Mouse (Mus musculus): ENCODE measurements around the gene Klf7. TPM values are rescaled to one million over a fixed set of nuclear protein-coding genes. Genes with fewer than 3 reads are reported as not detected.
A peak's percentile ranks its signal among the peaks of the same experiment; 100 is the strongest.

The Klf7 gene
- polyA plus RNA-seq, 1 experiment from 2014 or later: 33.1 TPM

DNA sequence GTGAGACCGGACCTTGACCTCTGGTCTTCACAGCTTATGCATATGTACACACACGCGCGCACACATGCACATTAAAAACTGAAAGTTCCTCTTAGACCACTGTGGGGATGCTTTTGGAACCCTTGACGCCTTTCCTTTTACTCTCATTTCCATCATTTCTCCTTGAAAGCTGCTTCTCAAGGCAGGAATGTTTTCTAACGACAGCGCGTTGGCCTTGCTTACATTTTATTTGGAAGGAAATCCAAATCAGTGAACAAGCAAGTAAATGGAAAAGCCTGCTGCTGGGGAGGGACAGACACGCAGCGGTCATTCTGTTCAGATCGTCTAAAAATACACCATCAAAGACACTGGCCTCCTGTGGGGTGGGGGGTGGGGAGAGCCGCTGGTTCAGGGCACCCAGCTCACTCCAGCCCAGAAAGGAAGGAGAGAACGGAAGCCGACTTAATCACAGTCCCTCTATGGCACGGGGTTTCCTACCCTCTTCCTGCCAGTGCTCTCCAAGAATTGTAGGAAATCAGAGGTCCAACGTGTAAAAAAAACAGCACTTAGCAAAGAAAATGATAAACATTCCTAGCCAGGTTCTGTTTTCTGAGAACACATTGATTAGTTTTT lies 103.5 kb downstream of the Klf7 start:
- Histone ChIP-seq H3K9me3 (ENCODE audit: control insufficient read depth, low read length) (no peaks in the 10 kb centered on the region), H3K4me3 (ENCODE audit: low read depth, low read length) (no peak overlapping the region), H3K36me3 (ENCODE audit: control insufficient read depth, insufficient read depth, low read length) (no peaks in the 10 kb centered on the region), H3K4me1 (replicated peaks; ENCODE audit: control insufficient read depth, insufficient read depth, low read length) (peaks cover 7% of the 10 kb centered on the region), H3K9ac (ENCODE audit: low read length) (no peak overlapping the region), H3K27me3 (replicated peaks; ENCODE audit: control insufficient read depth, insufficient read depth, low read length) (no peaks in the 10 kb centered on the region), H3K4me2 (ENCODE audit: low read length) (peak overlapping the region; percentile 28), H3K27ac (ENCODE audit: low read depth) (no peak overlapping the region)
- no peak for ATAC-seq (replicated peaks; ENCODE audit: low FRiP score, low TSS enrichment, low read depth)
- 44% methylated on average over 16 of the region's 16 CpGs for WGBS
- DNase-seq (ENCODE audit: low spot score): no peak

DNA sequence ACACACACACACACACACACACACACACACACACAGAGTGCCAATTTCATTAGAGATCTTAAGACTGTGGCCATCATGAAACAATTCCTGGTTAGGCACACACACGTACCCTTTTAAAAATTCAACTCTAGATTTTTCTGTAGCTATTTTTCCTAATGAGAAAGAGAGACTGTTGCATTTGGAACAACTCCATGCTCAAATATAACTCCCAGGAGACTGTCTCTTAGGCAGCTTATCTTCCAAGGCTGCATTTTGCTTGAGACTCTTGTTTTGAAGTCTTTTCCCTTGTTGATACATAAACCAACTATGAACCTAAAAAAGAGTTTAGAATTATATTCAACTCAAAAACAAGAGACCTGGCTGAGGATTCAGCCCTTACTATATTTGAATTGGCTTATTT lies 108.0 kb downstream of the Klf7 start:
- Histone ChIP-seq H3K27ac (ENCODE audit: low read depth) (no peak overlapping the region), H3K36me3 (ENCODE audit: control insufficient read depth, insufficient read depth, low read length) (no peaks in the 10 kb centered on the region), H3K9me3 (ENCODE audit: control insufficient read depth, low read length) (no peaks in the 10 kb centered on the region), H3K9ac (ENCODE audit: low read length) (no peak overlapping the region), H3K4me2 (ENCODE audit: low read length) (no peak overlapping the region), H3K4me1 (replicated peaks; ENCODE audit: control insufficient read depth, insufficient read depth, low read length) (peaks cover 7% of the 10 kb centered on the region), H3K4me3 (ENCODE audit: low read depth, low read length) (no peak overlapping the region), H3K27me3 (replicated peaks; ENCODE audit: control insufficient read depth, insufficient read depth, low read length) (no peaks in the 10 kb centered on the region)
- no peak for ATAC-seq (replicated peaks; ENCODE audit: low FRiP score, low TSS enrichment, low read depth)
- WGBS: 76% methylated on average over 1 of the region's 1 CpGs
- no peak for DNase-seq (ENCODE audit: low spot score)

DNA sequence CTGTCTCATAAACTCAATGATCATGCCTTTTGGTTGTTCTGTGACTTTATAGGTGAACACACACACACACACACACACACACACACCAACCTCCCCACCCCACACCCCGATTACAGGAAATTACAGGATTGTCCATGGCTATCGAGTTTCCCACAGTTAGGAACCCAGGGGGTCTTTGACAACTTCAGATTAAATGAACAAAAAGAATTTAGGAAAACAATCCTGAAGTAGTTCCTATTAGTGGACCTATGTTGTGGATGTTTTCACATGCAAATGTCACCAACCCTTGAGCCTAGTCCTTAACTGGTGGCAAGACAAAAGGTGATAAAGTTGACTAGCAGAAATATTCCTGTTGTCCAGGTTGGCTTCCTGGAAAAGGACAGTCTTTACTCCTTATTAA lies 113.1 kb downstream of the Klf7 start:
- H3K36me3 ChIP-seq (ENCODE audit: control insufficient read depth, insufficient read depth, low read length): no peaks in the 10 kb centered on the region
- H3K4me3 ChIP-seq (ENCODE audit: low read depth, low read length): no peak overlapping the region
- DNase-seq (ENCODE audit: low spot score) (no peak), ATAC-seq (replicated peaks; ENCODE audit: low FRiP score, low TSS enrichment, low read depth) (no peak)
- no peak overlapping the region for H3K4me2 ChIP-seq (ENCODE audit: low read length)
- no peaks in the 10 kb centered on the region for H3K9me3 ChIP-seq (ENCODE audit: control insufficient read depth, low read length)
- H3K4me1 ChIP-seq (replicated peaks; ENCODE audit: control insufficient read depth, insufficient read depth, low read length): no peaks in the 10 kb centered on the region
- no peak overlapping the region for H3K27ac ChIP-seq (ENCODE audit: low read depth)
- no peak overlapping the region for H3K9ac ChIP-seq (ENCODE audit: low read length)
- WGBS: 64% methylated on average over 2 of the region's 2 CpGs
- no peaks in the 10 kb centered on the region for H3K27me3 ChIP-seq (replicated peaks; ENCODE audit: control insufficient read depth, insufficient read depth, low read length)

DNA sequence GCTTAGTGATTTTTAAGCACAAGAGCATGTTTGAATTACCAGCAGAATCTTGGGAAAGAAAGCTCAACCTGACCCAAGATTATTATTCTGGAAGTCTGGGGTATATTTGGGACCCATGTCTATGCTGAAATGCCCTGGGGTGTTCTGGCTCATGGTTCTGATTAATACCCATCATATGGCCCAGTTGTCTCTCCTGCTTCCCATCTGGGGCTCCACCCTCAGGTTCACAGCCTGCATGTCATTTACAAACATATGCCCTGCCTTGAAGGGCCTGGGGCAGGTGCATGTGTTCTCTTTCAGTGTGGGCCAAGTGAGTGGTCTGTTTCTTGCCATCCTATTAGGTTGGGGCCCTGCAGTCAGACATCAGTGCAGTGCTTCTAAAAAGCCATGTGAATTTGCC lies 114.1 kb downstream of the Klf7 start:
- no peak for DNase-seq (ENCODE audit: low spot score)
- no peak overlapping the region for H3K4me3 ChIP-seq (ENCODE audit: low read depth, low read length)

DNA sequence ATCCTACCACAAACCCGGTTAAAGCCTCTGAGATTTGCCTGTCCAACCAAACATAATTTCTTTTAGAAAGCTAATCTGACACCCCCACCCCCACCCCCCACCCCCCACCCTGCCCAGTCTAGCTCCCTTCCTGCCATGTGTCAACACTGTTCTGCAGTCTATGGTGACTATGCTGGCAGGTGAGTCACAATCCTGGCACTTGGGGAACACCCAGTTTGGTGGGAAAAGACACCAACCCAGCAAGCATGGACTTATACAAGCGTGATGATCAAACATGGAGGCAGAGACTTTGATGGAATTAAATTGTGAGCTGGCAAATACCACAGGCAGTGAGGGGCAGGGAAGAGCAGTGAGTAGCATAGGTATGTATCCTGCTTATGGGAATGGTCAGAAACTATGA lies 116.9 kb downstream of the Klf7 start:
- Histone ChIP-seq H3K9ac (ENCODE audit: low read length) (no peak overlapping the region), H3K4me3 (ENCODE audit: low read depth, low read length) (no peak overlapping the region), H3K27ac (ENCODE audit: low read depth) (no peak overlapping the region), H3K4me2 (ENCODE audit: low read length) (no peak overlapping the region), H3K9me3 (ENCODE audit: control insufficient read depth, low read length) (no peaks in the 10 kb centered on the region), H3K4me1 (replicated peaks; ENCODE audit: control insufficient read depth, insufficient read depth, low read length) (no peaks in the 10 kb centered on the region), H3K27me3 (replicated peaks; ENCODE audit: control insufficient read depth, insufficient read depth, low read length) (no peaks in the 10 kb centered on the region), H3K36me3 (ENCODE audit: control insufficient read depth, insufficient read depth, low read length) (no peaks in the 10 kb centered on the region)
- 84% methylated on average over 2 of the region's 2 CpGs for WGBS
- ATAC-seq (replicated peaks; ENCODE audit: low FRiP score, low TSS enrichment, low read depth) (no peak), DNase-seq (ENCODE audit: low spot score) (no peak)

More for the DNA sequence above, 114.1 kb downstream of the Klf7 start:
- H3K4me1 ChIP-seq (replicated peaks; ENCODE audit: control insufficient read depth, insufficient read depth, low read length): no peaks in the 10 kb centered on the region
- no peak overlapping the region for H3K27ac ChIP-seq (ENCODE audit: low read depth)
- no peak for ATAC-seq (replicated peaks; ENCODE audit: low FRiP score, low TSS enrichment, low read depth)
- H3K4me2 ChIP-seq (ENCODE audit: low read length): no peak overlapping the region
- no peaks in the 10 kb centered on the region for H3K9me3 ChIP-seq (ENCODE audit: control insufficient read depth, low read length)
- no peaks in the 10 kb centered on the region for H3K27me3 ChIP-seq (replicated peaks; ENCODE audit: control insufficient read depth, insufficient read depth, low read length)
- no peak overlapping the region for H3K9ac ChIP-seq (ENCODE audit: low read length)
- no peaks in the 10 kb centered on the region for H3K36me3 ChIP-seq (ENCODE audit: control insufficient read depth, insufficient read depth, low read length)

DNA sequence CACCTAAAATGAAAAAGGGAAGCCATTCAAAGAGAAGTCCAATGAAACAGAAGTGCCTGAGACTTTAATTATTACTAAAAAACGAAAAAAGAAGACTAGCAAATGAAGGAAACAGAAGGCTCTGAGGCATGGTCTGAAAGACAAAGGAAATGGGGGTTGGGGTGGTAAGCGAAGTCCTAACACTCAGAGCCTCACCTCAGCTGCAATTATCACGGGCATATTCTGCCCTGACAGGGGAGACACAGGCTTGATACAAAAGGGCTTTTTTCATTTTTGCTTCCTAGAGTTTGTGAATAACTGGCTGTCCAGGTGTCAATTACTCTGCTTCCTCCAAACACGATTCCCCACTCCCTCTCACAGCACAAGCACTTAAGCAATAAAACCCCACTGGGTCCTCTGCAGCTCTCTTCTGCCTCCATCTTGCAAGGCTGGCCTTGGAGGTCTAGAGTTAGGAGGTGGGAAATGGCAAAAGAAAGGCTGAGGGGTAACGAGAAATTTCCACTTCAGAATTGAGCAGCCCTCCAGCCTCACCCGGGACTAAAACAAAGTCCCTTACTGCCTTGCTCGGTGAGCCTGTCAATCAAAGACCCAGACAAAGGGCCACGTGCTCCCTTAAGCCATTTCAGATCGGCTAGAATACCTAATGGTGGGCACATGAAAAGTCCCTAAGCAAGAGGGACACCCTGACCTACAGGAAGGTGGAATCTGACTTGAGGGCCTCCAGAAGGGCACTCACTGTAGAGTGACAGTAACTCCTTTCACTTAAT lies 118.4 kb downstream of the Klf7 start:
- no peaks in the 10 kb centered on the region for H3K27me3 ChIP-seq (replicated peaks; ENCODE audit: control insufficient read depth, insufficient read depth, low read length)
- no peaks in the 10 kb centered on the region for H3K36me3 ChIP-seq (ENCODE audit: control insufficient read depth, insufficient read depth, low read length)
- no peak overlapping the region for H3K4me2 ChIP-seq (ENCODE audit: low read length)
- no peaks in the 10 kb centered on the region for H3K9me3 ChIP-seq (ENCODE audit: control insufficient read depth, low read length)
- no peak overlapping the region for H3K4me3 ChIP-seq (ENCODE audit: low read depth, low read length)
- H3K9ac ChIP-seq (ENCODE audit: low read length): no peak overlapping the region
- H3K27ac ChIP-seq (ENCODE audit: low read depth): no peak overlapping the region
- H3K4me1 ChIP-seq (replicated peaks; ENCODE audit: control insufficient read depth, insufficient read depth, low read length): no peaks in the 10 kb centered on the region
- no peak for DNase-seq (ENCODE audit: low spot score)
- 49% methylated on average over 9 of the region's 9 CpGs for WGBS
- ATAC-seq (replicated peaks; ENCODE audit: low FRiP score, low TSS enrichment, low read depth): no peak

DNA sequence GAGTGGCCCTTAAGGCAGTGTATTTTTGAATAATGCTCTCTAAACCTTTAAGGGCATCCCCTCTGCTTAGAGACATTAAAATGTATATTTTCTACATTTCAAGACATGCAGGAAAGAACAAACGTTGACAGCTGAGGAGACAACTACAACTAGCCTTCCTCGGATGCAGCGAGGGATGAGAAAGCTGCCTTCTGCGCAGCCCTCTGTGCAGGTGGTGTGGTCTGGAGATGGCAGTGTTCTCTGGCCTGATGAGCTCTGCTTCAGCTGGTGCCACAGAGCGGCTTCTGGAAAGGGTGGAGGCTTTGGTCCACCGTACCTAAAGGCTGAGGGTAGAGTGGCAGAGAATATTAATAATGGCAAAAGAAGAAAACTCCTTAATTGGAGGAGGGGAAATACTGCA lies 120.0 kb downstream of the Klf7 start:
- Histone ChIP-seq H3K4me1 (replicated peaks; ENCODE audit: control insufficient read depth, insufficient read depth, low read length) (no peaks in the 10 kb centered on the region), H3K27me3 (replicated peaks; ENCODE audit: control insufficient read depth, insufficient read depth, low read length) (no peaks in the 10 kb centered on the region), H3K9me3 (ENCODE audit: control insufficient read depth, low read length) (no peaks in the 10 kb centered on the region), H3K4me2 (ENCODE audit: low read length) (no peak overlapping the region), H3K4me3 (ENCODE audit: low read depth, low read length) (no peak overlapping the region), H3K27ac (ENCODE audit: low read depth) (no peak overlapping the region), H3K36me3 (ENCODE audit: control insufficient read depth, insufficient read depth, low read length) (no peaks in the 10 kb centered on the region), H3K9ac (ENCODE audit: low read length) (no peak overlapping the region)
- WGBS: 88% methylated on average over 6 of the region's 6 CpGs
- DNase-seq (ENCODE audit: low spot score) (no peak), ATAC-seq (replicated peaks; ENCODE audit: low FRiP score, low TSS enrichment, low read depth) (no peak)

DNA sequence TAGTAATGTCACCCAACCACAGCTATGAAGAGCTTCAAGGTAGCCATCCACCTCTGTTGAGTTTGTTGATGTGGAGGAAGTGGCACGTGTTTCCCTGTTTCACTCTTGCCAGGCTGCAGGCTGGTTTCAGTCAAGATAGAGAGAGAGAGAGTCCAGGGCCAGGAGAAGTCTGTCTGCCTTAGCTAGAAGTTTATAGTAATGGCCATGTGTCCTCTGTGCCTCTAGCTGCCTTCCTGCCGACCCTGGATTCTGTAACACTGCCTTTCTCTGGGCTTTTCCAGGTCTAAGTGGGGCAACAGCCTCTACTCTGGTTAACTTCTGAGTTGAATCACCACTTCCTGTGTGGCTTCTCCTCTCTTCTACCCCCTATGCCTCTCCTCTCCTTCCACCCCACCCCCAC lies 121.5 kb downstream of the Klf7 start:
- DNase-seq (ENCODE audit: low spot score) (no peak), ATAC-seq (replicated peaks; ENCODE audit: low FRiP score, low TSS enrichment, low read depth) (no peak)
- no peaks in the 10 kb centered on the region for H3K36me3 ChIP-seq (ENCODE audit: control insufficient read depth, insufficient read depth, low read length)
- H3K4me2 ChIP-seq (ENCODE audit: low read length): no peak overlapping the region
- no peaks in the 10 kb centered on the region for H3K9me3 ChIP-seq (ENCODE audit: control insufficient read depth, low read length)
- H3K27ac ChIP-seq (ENCODE audit: low read depth): no peak overlapping the region
- H3K9ac ChIP-seq (ENCODE audit: low read length): no peak overlapping the region
- H3K27me3 ChIP-seq (replicated peaks; ENCODE audit: control insufficient read depth, insufficient read depth, low read length): no peaks in the 10 kb centered on the region
- 65% methylated on average over 2 of the region's 2 CpGs for WGBS
- H3K4me1 ChIP-seq (replicated peaks; ENCODE audit: control insufficient read depth, insufficient read depth, low read length): no peaks in the 10 kb centered on the region
- no peak overlapping the region for H3K4me3 ChIP-seq (ENCODE audit: low read depth, low read length)

DNA sequence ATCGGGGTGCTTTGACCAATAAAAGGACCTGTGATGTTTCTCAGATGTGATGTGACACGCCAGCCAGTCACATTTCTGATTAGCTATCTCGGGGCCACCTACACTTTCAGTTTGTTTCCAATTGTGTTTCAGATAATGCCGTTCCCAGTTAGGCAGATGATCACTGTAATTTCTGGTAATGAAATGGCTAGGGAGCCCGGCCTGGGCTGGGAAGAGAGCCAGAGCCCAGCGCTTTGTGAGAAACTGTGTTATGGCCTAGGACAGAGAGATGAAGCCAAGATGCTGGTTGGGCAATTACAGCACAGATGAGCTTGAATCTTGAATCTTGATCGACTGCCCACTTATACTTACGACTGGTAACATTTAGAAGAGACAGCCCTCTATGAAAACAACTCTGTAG lies 122.6 kb downstream of the Klf7 start:
- Histone ChIP-seq H3K4me3 (ENCODE audit: low read depth, low read length) (no peak overlapping the region), H3K4me1 (replicated peaks; ENCODE audit: control insufficient read depth, insufficient read depth, low read length) (peaks cover 4% of the 10 kb centered on the region; the same call in 1 of the 2 replicates), H3K36me3 (ENCODE audit: control insufficient read depth, insufficient read depth, low read length) (no peaks in the 10 kb centered on the region), H3K27ac (ENCODE audit: low read depth) (no peak overlapping the region), H3K9me3 (ENCODE audit: control insufficient read depth, low read length) (no peaks in the 10 kb centered on the region), H3K9ac (ENCODE audit: low read length) (no peak overlapping the region), H3K4me2 (ENCODE audit: low read length) (no peak overlapping the region), H3K27me3 (replicated peaks; ENCODE audit: control insufficient read depth, insufficient read depth, low read length) (no peaks in the 10 kb centered on the region)
- WGBS: 84% methylated on average over 8 of the region's 8 CpGs
- DNase-seq (ENCODE audit: low spot score) (no peak), ATAC-seq (replicated peaks; ENCODE audit: low FRiP score, low TSS enrichment, low read depth) (no peak)
